Mouse (Mus musculus): Measurements from ENCODE around the gene Akna.

Akna gene

DNA sequence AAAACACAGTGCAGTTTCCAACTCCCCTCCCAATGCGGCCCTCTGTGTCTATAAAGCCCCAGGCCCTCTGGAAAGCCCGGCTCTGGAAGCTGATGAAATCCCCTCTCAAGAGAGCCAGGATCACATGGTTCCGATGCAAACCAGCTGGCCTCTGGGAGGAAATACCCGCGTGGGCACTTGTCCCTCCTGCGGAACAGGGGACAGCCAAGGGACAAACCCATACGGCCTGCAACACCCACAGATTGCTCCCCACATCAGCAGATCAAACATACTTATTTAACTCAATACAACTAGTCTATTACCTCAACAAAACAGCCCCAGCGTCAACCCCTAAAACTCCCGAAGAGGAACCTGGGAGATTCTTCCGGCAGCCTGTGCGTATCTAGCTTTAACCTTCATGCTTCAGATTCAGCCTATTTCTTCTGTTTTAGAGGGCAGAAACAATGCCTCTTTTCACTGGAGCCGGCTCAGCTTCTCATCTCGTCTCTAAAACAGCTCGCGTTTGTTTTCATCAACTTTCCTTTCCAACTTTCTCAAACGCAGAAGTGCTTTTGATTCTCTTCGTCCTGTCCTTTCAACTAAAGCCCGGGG, 6.3 kb upstream of the Akna start:
- no peak for DNase-seq

DNA sequence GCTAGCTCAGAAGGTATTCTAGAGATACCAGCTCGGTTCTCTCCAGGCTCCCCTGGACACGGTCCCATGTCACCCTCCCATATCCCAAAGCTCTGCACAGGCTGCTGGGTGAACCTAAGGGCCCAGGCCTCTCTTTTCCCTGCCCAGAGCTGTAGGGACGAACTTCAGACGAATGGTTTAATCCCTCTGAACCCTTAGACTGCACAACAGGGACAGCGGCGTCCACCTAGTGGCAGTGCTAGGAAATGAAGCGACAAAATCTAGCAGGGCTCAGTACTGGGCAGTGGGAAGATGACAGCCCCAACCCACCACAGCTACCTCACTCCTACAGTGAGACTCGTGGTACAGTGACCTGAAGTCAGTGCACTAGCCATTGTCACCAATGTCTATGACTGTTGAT, 5.5 kb upstream of the Akna start:
- DNase-seq: peak; percentile 76

GRCm38 (mm10) chr4:63408247-63408646, 5.1 kb upstream of the Akna start:
- no peak for DNase-seq

GRCm38 (mm10) chr4:63405683-63406082, 2.5 kb upstream of the Akna start:
- no peak for DNase-seq

- no peak for DNase-seq
These were observed 1.9 kb upstream of the Akna start for GRCm38 (mm10) chr4:63405051-63405450.

DNA sequence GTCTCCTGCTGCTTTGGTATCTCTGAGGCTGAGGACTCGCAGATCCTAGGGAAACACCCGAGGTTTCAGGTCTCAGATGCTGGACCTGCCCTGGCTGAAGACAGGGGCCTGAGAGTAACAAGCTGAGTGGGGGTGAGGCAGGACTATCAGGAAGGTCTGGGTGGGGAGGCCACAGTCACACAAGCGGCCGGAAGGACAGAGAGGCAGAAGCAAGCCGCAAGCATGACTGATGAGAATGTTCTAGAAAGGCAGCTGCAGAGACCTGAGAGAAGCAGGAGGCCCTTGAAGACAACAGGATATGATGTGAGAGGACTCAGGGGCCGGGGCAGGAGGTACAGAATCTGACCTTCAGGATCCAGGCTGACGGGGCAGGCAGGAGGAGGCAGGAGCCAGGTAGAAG, 1.1 kb upstream of the Akna start:
- no peak for DNase-seq

DNA sequence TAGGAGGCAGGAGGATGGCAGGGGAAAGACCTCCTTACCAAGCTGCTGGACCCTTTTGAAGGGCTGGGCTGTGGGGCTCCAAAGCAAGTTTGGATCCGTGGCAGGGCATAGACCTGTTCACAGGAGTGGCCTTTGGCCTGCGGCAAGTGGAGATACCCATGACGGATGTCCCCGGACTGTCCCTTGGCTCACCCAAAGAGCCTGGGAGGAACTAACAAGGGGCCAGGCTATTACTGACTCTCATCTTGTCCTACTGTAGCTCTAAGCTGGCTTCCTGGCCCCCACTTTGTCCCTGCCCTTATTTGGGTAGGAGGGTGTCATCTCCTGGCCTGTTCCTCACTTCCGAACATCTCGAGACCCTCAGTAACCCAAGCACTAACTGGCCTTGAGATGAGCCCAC, 596 bp downstream of the Akna start:
- no peak for DNase-seq

GRCm38 (mm10) chr4:63402056-63402455, 1.1 kb downstream of the Akna start:
- DNase-seq: no peak

GRCm38 (mm10) chr4:63401620-63402019, 1.5 kb downstream of the Akna start:
- DNase-seq: no peak

- DNase-seq: no peak
These were observed 2.4 kb downstream of the Akna start for GRCm38 (mm10) chr4:63400541-63401306.

DNA sequence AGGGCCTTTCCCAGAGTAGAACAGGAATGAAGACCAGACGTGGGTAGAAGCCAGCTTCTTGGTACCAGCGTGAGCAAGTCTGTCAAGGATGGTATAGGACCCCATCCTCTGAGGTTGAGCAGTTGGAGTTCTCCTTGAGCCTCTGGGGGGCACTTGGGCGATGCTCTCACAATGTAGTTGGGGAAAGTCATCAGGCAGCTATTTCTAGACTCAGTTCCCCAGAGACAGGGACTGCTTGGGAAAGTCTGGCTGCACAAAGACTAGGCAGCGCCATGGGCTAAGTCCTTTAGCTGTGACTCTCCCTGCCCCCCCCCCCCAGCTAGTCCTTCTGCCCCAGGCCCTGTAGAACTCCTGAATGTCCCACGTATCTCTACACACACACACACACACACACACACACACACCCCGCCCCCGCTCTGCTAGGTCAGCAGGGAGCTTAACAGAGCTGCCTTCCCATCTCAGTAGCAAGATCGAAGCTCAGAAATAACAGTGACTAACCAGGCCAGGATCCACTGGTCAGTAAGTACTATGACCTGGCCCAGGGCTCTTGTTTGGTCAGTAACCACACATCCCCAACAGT, 3.4 kb downstream of the Akna start:
- no peak for DNase-seq

DNA sequence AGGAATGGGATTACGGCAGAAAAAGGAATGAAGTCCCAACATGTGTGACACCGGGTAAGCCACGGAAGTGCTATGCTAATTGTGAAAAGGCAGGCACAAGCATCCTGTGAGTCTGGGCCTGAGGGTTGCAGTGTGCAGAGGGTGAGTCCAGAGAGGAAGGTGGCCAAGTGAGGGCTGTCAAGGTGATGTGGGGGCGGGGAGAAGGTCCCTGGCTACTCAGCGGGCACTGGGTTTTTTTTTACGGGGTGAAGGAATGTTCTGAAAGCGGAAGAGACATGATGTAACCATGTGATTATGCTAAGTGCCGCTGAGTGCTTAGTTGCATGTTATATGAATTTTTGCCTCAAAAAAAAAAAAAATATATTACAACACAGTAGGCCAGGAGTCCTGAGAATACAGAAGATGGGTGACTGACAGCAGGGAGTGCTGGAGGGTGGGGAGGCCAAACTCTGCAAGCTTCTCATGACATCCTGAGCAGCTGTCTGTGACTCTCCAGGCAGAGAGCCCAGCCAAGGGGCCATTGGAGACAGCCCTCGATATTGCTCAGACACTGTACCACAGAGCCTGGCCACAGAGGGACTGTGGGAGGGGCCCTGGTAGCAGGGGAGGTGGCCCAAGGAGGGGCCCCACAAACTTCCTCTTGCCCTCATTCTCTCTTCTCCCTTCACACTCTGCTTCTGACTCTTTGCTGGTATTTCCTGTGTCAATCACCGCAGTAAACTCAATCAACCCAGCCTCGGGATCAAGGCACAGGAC, 4.1 kb downstream of the Akna start:
- peak; percentile 57 for DNase-seq

DNA sequence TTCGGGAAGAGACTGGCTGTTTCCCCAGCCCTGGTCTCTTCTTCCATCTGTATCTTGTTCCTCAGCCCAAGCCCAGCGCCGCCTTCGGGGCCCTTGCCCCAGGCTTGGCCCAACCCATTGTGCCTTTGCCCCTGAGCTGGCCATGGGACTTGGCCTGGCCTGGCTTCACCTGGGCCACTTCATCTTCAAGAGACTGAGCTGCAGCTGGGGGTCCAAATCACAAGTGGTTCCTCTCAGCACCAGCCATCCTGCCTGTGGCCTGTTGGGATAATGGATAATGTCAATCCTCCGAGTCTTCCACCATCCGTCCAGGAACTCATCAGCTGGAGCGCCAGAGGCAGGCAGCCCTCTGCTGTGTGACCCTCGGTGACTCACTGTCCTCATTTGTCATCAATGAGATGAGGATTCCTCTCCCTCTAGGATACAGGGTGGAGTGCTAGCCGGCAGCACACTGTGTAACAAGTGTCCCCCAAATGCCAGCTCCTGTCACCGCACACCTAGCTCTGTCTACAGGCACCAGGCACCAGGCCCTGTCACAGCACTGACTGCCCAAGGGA, 5.1 kb downstream of the Akna start:
- no peak for DNase-seq

DNA sequence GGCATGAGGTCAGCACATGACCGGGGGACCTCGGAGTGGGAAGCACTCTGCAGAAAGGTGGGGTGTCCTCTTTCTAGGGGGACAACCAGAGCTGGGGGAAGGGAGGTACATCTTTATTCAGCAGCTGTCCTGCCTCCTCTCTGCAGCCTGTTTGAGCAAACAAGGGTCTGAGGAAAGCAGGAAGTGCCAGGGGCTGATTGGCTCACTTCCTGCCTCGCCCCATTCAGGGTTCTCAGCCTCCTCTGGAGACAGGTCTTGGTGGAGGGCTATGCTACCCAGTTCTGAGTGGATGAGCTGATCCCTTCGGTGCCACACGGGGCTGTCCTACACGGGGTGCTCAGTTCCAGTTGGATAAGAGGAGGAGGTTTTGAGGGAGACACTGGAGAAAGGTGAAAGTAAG, 11.8 kb downstream of the Akna start:
- DNase-seq: peak; percentile 35

GRCm38 (mm10) chr4:63389887-63390528, 13.1 kb downstream of the Akna start:
- no peak for DNase-seq

DNA sequence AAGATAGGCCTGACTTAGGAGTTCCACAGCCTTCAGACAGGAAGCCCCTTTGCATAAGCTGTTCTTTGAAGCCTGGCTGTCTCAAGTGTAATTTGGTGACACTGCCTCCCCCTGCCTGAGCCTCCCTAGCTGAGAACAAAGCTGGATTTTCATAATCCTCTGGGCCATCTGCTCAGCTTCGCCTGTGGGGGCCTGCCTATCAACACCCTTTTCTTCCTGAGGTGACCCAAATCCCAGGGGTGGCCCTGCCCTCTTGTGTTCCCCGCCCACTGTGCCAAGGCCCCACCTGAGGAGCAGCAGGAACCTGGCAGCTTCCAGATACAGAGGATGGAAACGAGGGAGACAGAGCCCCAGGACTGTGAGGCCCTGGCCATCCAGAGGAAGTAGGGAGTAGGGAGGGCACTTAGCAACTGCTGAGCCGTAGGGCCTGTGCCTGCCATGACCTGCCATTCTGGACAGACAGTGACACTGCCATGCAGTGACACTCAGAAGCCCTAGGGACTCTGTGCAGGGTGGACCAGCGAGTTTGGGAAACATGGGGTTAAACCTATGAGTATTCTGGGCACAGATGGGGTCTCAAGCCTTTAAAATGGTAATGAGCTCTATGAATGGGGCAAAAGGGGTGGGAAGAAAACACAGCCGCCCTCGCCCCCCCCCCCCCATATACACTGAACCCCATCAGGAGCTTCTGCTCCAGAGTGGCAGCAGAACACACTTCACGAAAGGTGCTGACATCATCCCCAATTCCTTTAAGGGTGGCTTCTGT, 13.8 kb downstream of the Akna start:
- no peak for DNase-seq

DNA sequence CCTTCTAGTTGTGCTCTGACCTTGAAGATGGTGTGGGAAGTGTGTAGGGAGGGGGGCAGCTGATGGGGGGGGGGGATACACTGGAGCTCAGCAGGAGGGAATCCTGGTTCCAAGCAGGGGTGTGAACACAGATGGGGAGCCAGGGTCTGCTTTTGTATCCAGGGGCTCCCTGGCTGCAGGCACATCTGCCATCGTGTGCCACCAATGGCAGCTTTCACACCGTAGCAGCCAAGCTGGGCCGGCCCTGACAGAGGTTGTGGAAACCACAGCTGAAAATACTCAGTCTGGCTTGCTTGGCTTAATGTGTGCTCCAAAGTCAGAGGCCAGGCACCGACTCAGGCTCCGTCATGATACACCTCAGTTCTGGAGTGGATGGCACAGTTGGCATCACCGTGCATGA, 15.1 kb downstream of the Akna start:
- DNase-seq: no peak

DNA sequence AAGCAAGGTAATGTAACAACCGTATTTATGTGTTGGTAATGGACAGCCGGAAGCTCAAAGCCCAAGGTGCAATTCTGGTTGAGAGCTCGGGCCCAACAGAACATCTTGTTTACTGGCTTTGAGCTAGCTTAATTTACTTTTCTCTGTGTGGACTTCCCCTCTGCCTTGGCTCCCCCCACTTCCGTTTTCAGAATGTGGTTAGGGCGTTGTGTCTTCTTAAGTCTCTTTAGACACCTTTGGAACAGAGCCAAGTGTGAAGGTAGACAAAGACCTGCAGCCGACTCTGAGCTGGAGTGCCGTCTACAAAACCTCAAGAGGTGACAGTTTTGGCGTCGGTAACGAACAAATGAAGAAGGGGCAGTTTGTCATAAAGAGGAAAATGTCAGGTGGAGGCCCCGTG, 17.4 kb downstream of the Akna start:
- DNase-seq: no peak

GRCm38 (mm10) chr4:63385253-63385652, 17.9 kb downstream of the Akna start:
- no peak for DNase-seq

DNA sequence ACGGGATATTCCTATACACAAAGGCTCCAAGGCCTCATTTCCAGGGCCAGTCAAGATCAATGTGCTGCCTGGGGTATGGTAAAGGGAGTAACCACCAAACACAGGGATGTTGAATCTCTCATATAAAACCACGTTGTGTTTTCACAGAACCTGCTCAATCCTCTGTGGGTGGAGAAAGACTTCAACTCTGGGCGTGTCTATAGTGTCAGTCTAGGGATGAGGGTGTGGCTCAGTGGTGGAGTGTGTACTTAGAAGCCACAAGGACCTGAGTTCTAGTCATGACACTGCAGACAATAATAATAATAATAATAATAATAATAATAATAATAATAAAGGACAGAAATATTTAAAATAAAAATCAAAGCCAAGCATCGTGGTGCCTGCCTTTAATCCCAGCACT, 18.9 kb downstream of the Akna start:
- no peak for DNase-seq

DNA sequence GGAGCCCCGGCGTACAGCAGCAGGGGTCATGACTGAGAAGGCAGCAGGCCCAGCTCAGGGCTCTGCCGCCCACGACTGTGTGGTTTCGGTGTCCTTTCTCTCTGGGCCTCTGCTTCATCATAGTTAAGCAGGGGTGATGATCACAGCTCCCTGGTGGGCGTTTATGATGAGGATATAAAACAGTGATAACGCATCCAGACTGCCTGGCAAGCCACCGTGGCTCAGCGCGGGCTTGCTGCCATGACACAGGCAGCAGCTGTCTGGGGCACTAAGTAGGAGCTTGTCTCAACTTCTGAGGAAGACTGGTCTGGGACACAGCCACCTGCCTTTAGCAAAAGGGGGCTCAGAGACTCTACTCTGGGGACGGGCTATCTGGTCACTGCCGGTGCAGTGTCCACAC, 19.7 kb downstream of the Akna start:
- DNase-seq: no peak
